Comparison of ENCODE assay signal across 15 mouse cellular contexts in the genomic region with DNA sequence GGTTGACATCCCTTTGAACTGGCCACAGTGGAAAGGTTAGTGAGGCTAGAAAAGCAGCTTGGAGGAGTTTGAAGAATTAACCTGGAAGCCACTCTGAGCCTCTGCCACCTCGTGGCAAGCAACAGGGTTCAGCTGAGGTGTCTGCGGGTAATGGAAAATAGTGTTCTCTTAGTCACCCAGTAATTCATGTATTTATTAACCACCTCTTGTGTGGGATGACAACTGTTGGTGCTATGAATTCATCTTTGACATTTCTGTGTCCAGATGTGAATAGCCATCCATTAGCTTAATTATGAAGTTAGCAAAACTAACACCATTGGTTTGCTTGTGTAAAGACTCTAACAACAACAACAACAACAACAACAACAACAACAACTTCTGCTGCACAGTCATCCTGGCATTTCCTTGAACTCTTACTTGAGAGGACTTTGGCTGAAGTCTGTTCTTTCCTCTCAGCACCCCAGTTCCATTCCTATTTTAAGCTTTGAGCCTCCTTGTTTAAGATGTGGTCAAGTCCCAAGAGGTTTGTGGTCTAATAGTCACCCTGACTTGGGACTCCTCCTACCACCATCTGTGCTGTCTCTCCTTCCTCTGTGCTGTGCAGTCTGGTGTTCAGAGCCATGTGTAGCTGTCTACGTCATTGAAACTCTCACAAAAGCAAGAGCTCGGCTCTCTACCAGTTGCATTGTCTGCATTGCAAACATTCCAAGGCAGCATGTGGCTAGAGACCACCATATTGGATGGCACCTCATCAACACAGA. TPM values are rescaled to one million over a fixed set of nuclear protein-coding genes. Genes with fewer than 3 reads are reported as not detected.
DNase-seq lines count a peak whose midpoint lies in the region; ATAC-seq lines count a peak whose summit lies in the region.
"Had no signal": no experiment of that assay in that cellular context is flagged by ENCODE, and none has a peak within 500 bp of the region (broad histone marks: within the 10 kb centered on the region; RNA-seq: fewer than 3 reads in every experiment).

No protein-coding gene starts in this region.

- no peaks in the 10 kb centered on the region for H3K27me3 ChIP-seq in kidney, embryonic 15.5 days
- H3K27me3 ChIP-seq: heart, embryonic 12.5 days; hindbrain, embryonic 13.5 days had no signal

- WGBS in kidney, embryonic 15.5 days, result 74% methylated on average over 4 of the region's 4 CpGs

- H3K4me3 ChIP-seq in kidney, embryonic 15.5 days (replicated peaks), result no peak overlapping the region
- H3K4me3 ChIP-seq: heart, embryonic 12.5 days; hindbrain, embryonic 13.5 days; left cerebral cortex, adult 2 months had no signal

- H3K4me2 ChIP-seq in kidney, embryonic 15.5 days, result no peak overlapping the region
- H3K4me2 ChIP-seq: heart, embryonic 12.5 days; hindbrain, embryonic 13.5 days had no signal

- ATAC-seq in kidney, embryonic 15.5 days (replicated peaks; ENCODE audit: low FRiP score), result no peak
- peak; percentile 90 for ATAC-seq in neutrophil, adult 5-6 weeks (ENCODE audit: extremely low read depth, insufficient number of reproducible peaks, low FRiP score, poor library complexity, severe bottlenecking)
- ATAC-seq in cerebellum, adult (ENCODE audit: insufficient number of reproducible peaks, low FRiP score, low TSS enrichment), result no peak

- no peaks in the 10 kb centered on the region for H3K36me3 ChIP-seq in kidney, embryonic 15.5 days
- H3K36me3 ChIP-seq: G1E; heart, embryonic 12.5 days; hindbrain, embryonic 13.5 days had no signal

- DNase-seq in kidney, adult 9 months, result peak; percentile 14
- peak; percentile 87 for DNase-seq in A20 (ENCODE audit: low read depth, low spot score)
- DNase-seq in ZHBTc4 (ENCODE audit: low read depth, low spot score), result peak; percentile 14
- no peak for DNase-seq in adrenal gland, adult 8-10 months
- DNase-seq: cerebellum, adult 11 months; liver; thymus, postnatal 36 days had no signal

- H3K4me1 ChIP-seq in kidney, embryonic 15.5 days, result no peaks in the 10 kb centered on the region
- H3K4me1 ChIP-seq: heart, embryonic 12.5 days had no signal

- no peak overlapping the region for H3K27ac ChIP-seq in kidney, embryonic 15.5 days
- H3K27ac ChIP-seq: hindbrain, embryonic 13.5 days; left cerebral cortex, adult 2 months had no signal

- no peak overlapping the region for H3K9ac ChIP-seq in kidney, embryonic 15.5 days
- H3K9ac ChIP-seq: heart, embryonic 12.5 days; hindbrain, embryonic 13.5 days had no signal

- no peaks in the 10 kb centered on the region for H3K9me3 ChIP-seq in kidney, embryonic 15.5 days (replicated peaks)
- H3K9me3 ChIP-seq: G1E; heart, embryonic 12.5 days; hindbrain, embryonic 13.5 days had no signal

RNA-seq across cellular contexts. Expression of a gene that starts 60.0 kb away (rescaled TPM):
- 0.14 and 0.17 TPM in 2 replicates for polyA plus RNA-seq in kidney, embryonic 15.5 days (2015; fragmentation: Nextera tagmentation; extraction: Ambion mirVana)
- total RNA-seq in neutrophil, adult 5-6 weeks (2017), result 0.37 TPM in 1 of 2 replicates, not detected in the other
- under 1 TPM in 1 of 4 experiments, not detected in 3; 0.07 TPM for total RNA-seq in adrenal gland, adult 8-10 months (2022)
- total RNA-seq: G1E; gastrocnemius, adult 18-20 months had no signal
- polyA plus RNA-seq: G1E had no signal
